Mouse (Mus musculus) forebrain, embryonic 16.5 days (tissue): ENCODE results near the gene Hsp90ab1. TPM values are rescaled to one million over a fixed set of nuclear protein-coding genes. Genes with fewer than 3 reads are reported as not detected.

ENCODE experiments used
- ATAC-seq: fragments of 200-750 bp; cut with Nextera tagmentation; 2 replicates; pipeline ENCODE4 v1.8.0; 2017; ENCODE audit warnings: mild to moderate bottlenecking, moderate library complexity
- H3K27ac ChIP-seq: fragments of 300-500 bp; sonication (generic); 2 replicates; pipeline ENCODE4 v1.5.1; 2014; ENCODE audit warnings: low read length, control low read depth
- H3K27me3 ChIP-seq: fragments of 300-500 bp; sonication (generic); replicated peaks from 2 replicates; pipeline ENCODE4 v1.6.1; 2014; ENCODE audit warnings: low read length; ENCODE audit not compliant: control insufficient read depth, insufficient read depth
- H3K36me3 ChIP-seq: fragments of 300-500 bp; sonication (generic); 2 replicates; pipeline ENCODE4 v1.6.1; 2014; ENCODE audit not compliant: control insufficient read depth, insufficient read depth
- H3K4me1 ChIP-seq: fragments of 300-500 bp; sonication (generic); replicated peaks from 2 replicates; pipeline ENCODE4 v1.6.1; 2014; ENCODE audit warnings: low read length; ENCODE audit not compliant: control insufficient read depth, insufficient read depth
- H3K4me2 ChIP-seq: fragments of 300-500 bp; sonication (generic); 2 replicates; pipeline ENCODE4 v1.6.1; 2014; ENCODE audit warnings: mild to moderate bottlenecking, low read length, control low read depth
- H3K4me3 ChIP-seq: fragments of 300-500 bp; sonication (generic); replicated peaks from 2 replicates; pipeline ENCODE4 v1.5.1; 2014; ENCODE audit warnings: mild to moderate bottlenecking, low read length, control low read depth
- H3K9ac ChIP-seq: fragments of 300-500 bp; sonication (generic); replicated peaks from 2 replicates; pipeline ENCODE4 v1.6.1; 2014; ENCODE audit warnings: low read depth, low read length, control low read depth
- H3K9me3 ChIP-seq: fragments of 300-500 bp; sonication (generic); 2 replicates; pipeline ENCODE4 v1.6.1; 2016; ENCODE audit warnings: low read length; ENCODE audit not compliant: control insufficient read depth
- WGBS: fragments of 180-500 bp; shearing (Covaris S2); extraction: QIAGEN DNeasy Blood & Tissue Kit; methylation state at CpG from one replicate; pipeline ENCODE4 v1.1.7; 2014; 5-methylcytosine and 5-hydroxymethylcytosine counted together
- polyA plus RNA-seq: library from polyadenylated mRNA; unstranded; fragments of >200 nt; fragmentation: Nextera tagmentation; extraction: Ambion mirVana; gene quantifications from 2 replicates; pipeline ENCODE4 v1.2.1, GENCODE M21; 2015

The Hsp90ab1 gene
- polyA plus RNA-seq, 1 experiment from 2014 or later = 1,528 TPM

DNA sequence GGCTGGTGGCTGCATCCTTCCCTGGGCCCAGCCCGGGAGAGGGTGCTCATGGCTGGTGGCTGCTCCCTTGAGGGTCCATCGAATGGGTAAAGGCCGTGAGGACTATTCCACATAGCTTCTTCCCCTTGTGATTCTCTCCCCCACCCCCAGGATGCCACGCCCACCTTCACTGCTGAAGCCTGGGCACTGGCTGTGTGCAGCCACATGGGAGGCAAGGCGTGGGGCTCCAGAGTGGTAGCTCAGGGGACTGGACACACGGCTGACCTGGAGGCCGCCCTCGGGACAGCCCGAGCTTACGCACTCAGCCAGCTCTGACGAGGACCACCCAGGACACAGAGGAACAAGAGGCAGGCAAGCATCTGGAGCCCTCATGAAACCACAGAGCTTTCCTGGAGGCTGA, 52.9 kb downstream of the Hsp90ab1 start:
- Histone ChIP-seq H3K27me3 (no peaks in the 10 kb centered on the region), H3K4me3 (no peak overlapping the region), H3K9ac (no peak overlapping the region), H3K9me3 (no peaks in the 10 kb centered on the region), H3K27ac (no peak overlapping the region), H3K4me2 (no peak overlapping the region), H3K36me3 (no peaks in the 10 kb centered on the region), H3K4me1 (peaks cover 17% of the 10 kb centered on the region)
- ATAC-seq = no peak
- 88% methylated on average over 11 of the region's 11 CpGs for WGBS

GRCm38 (mm10) chr17:45518766-45519475, 54.1 kb downstream of the Hsp90ab1 start:
- Histone ChIP-seq H3K4me3 (no peak overlapping the region), H3K36me3 (no peaks in the 10 kb centered on the region), H3K4me2 (no peak overlapping the region), H3K9ac (no peak overlapping the region), H3K27ac (no peak overlapping the region), H3K9me3 (no peaks in the 10 kb centered on the region), H3K4me1 (peaks cover 17% of the 10 kb centered on the region), H3K27me3 (no peaks in the 10 kb centered on the region)
- no peak for ATAC-seq
- WGBS = 70% methylated on average over 12 of the region's 12 CpGs

Other genes starting within 250 kb of the Hsp90ab1 start
- 68.3 and 72.6 TPM in 2 replicates for gene Cdc5l, start 139.5 kb downstream of the Hsp90ab1 start, polyA plus RNA-seq
- gene Spats1, start 97.9 kb downstream of the Hsp90ab1 start, polyA plus RNA-seq = 1.1 and 1.5 TPM in 2 replicates
- 17.6 and 19.1 TPM in 2 replicates for gene Aars2, start 66.4 kb downstream of the Hsp90ab1 start, polyA plus RNA-seq
- gene Tcte1, start 49.8 kb downstream of the Hsp90ab1 start, polyA plus RNA-seq = 4.7 and 4.8 TPM in 2 replicates
- 37.4 and 41.3 TPM in 2 replicates for gene Tmem151b, start 23.6 kb downstream of the Hsp90ab1 start, polyA plus RNA-seq
- 3.9 and 5.0 TPM in 2 replicates for gene Nfkbie, start 17.6 kb downstream of the Hsp90ab1 start, polyA plus RNA-seq
- 91.5 and 93.3 TPM in 2 replicates for gene Slc35b2, start 9.4 kb downstream of the Hsp90ab1 start, polyA plus RNA-seq
- 79.7 and 85.1 TPM in 2 replicates for gene Slc29a1, start 26.3 kb upstream of the Hsp90ab1 start, polyA plus RNA-seq
- not detected in 2 replicates for gene Mymx, start 28.8 kb upstream of the Hsp90ab1 start, polyA plus RNA-seq
- gene Capn11, start 86.1 kb upstream of the Hsp90ab1 start, polyA plus RNA-seq = 0.85 and 1.5 TPM in 2 replicates
- 93.4 and 112 TPM in 2 replicates for gene Mrpl14, start 113.1 kb upstream of the Hsp90ab1 start, polyA plus RNA-seq
- 126 and 140 TPM in 2 replicates for gene Tmem63b, start 113.6 kb upstream of the Hsp90ab1 start, polyA plus RNA-seq
- 0.46 TPM in 1 of 2 replicates, not detected in the other for gene 1600014C23Rik, start 160.6 kb upstream of the Hsp90ab1 start, polyA plus RNA-seq